Mouse (Mus musculus): ENCODE measurements at regions not wholly inside any gene's neighbourhood (a gene's known extent, or its start where the extent isn't known, plus 50 kb on each side); places are given as distances from the start of the nearest gene placed in this dataset. TPM values are rescaled to one million over a fixed set of nuclear protein-coding genes. Genes with fewer than 3 reads are reported as not detected.

GRCm38 (mm10) chr2:172150898-172151297 lies 97.4 kb upstream of the Mc3r start:
- WGBS, result 65% methylated on average over 1 of the region's 1 CpGs
- no peak for DNase-seq (ENCODE audit: low spot score)
- no peaks in the 10 kb centered on the region for H3K27me3 ChIP-seq (ENCODE audit: low read depth, poor library complexity, severe bottlenecking)
- no peak overlapping the region for H3K27ac ChIP-seq (replicated peaks)
- H3K4me3 ChIP-seq, result no peak overlapping the region
- H3K4me1 ChIP-seq, result no peaks in the 10 kb centered on the region
- H3K9me3 ChIP-seq (replicated peaks), result peaks cover 9% of the 10 kb centered on the region; the same call in 1 of the 2 replicates
- no peaks in the 10 kb centered on the region for H3K36me3 ChIP-seq

GRCm38 (mm10) chr2:172159909-172160308 lies 88.4 kb upstream of the Mc3r start:
- Histone ChIP-seq H3K4me1 (no peaks in the 10 kb centered on the region), H3K4me3 (no peak overlapping the region), H3K27me3 (ENCODE audit: low read depth, poor library complexity, severe bottlenecking) (no peaks in the 10 kb centered on the region), H3K9me3 (replicated peaks) (no peaks in the 10 kb centered on the region), H3K36me3 (no peaks in the 10 kb centered on the region), H3K27ac (replicated peaks) (no peak overlapping the region)
- no peak for DNase-seq (ENCODE audit: low spot score)
- 93% methylated on average over 16 of the region's 16 CpGs for WGBS

- H3K9me3 ChIP-seq (replicated peaks), result no peaks in the 10 kb centered on the region
- WGBS, result 88% methylated on average over 10 of the region's 10 CpGs
- no peak for DNase-seq (ENCODE audit: low spot score)
These were observed 70.9 kb upstream of the Mc3r start for GRCm38 (mm10) chr2:172177371-172177770.

GRCm38 (mm10) chr2:172179301-172179700 lies 69.0 kb upstream of the Mc3r start:
- Histone ChIP-seq H3K27ac (replicated peaks) (no peak overlapping the region), H3K27me3 (ENCODE audit: low read depth, poor library complexity, severe bottlenecking) (no peaks in the 10 kb centered on the region), H3K36me3 (no peaks in the 10 kb centered on the region), H3K9me3 (replicated peaks) (no peaks in the 10 kb centered on the region), H3K4me3 (no peak overlapping the region), H3K4me1 (no peaks in the 10 kb centered on the region)
- WGBS, result 42% methylated on average over 4 of the region's 4 CpGs
- no peak for DNase-seq (ENCODE audit: low spot score)

More at GRCm38 (mm10) chr2:172177371-172177770, 70.9 kb upstream of the Mc3r start:
- Histone ChIP-seq H3K27ac (replicated peaks) (no peak overlapping the region), H3K4me1 (no peaks in the 10 kb centered on the region), H3K36me3 (no peaks in the 10 kb centered on the region), H3K4me3 (no peak overlapping the region), H3K27me3 (ENCODE audit: low read depth, poor library complexity, severe bottlenecking) (no peaks in the 10 kb centered on the region)

- DNase-seq (ENCODE audit: low spot score), result no peak
- WGBS, result 87% methylated on average over 11 of the region's 11 CpGs
- Histone ChIP-seq H3K27ac (replicated peaks) (no peak overlapping the region), H3K4me3 (no peak overlapping the region), H3K27me3 (ENCODE audit: low read depth, poor library complexity, severe bottlenecking) (no peaks in the 10 kb centered on the region), H3K4me1 (0 out of 2 replicates have a peak, but pooled peaks cover 3% of the 10 kb centered on the region), H3K9me3 (replicated peaks) (no peaks in the 10 kb centered on the region), H3K36me3 (no peaks in the 10 kb centered on the region)
These were observed 50.5 kb upstream of the Mc3r start for GRCm38 (mm10) chr2:172197746-172198145.

Small RNAs in the stretch of these regions (microRNA-seq; reads per million reads assigned to microRNA genes)
- not detected for gene Gm44301
